Mouse (Mus musculus) right cerebral cortex, adult 18-20 months (tissue): Measurements from ENCODE around the gene Astn2.
A peak's percentile ranks its signal among the peaks of the same experiment; 100 is the strongest.

Source experiments
- DNase-seq: peaks from one replicate; pipeline ENCODE4 v3.0.0; 2022; ENCODE audit warnings: mixed read lengths

The Astn2 gene

DNA sequence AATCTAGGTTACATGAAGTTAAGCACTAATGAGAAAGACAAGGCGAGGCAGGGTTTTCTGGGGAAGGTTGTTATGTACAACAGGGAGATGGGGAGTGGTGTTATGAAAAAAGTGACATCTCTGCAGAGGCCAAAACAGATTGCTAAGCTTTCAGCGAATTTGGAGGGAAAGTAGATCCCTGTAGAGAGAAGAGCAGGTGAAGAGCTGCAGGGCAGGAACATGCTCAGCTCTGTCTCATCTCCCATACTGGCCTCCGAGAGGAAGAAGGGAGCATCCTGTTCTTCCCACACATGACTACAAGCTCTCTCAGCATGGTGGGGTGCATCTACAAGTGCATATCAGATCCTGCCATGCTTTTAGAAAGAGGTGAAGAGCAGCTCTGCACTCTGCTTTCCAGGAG is 245.7 kb downstream of the Astn2 start:
- DNase-seq, result no peak

- DNase-seq, result no peak
Measured at GRCm38 (mm10) chr4:66157439-66158113, 246.8 kb downstream of the Astn2 start.

DNA sequence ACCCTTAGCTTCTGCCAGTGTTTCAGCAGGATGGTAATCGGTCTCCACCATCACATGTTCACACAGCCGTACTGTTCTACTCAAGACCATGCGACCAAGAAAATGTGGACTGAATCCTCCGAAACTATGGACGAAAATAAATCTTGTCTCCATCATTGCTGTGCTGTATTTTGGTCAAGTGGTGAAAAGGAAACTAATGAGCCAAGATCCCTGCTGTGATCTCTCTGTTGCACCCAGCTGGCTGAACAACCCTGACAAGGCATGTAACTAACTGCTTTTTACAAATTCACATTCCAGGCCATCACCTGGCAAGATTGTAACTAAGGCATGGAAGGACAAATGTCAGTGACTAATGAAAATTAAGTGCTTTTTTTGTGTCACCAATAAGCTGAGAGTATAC is 257.9 kb downstream of the Astn2 start:
- no peak for DNase-seq

- DNase-seq, result peak; percentile 6
Measured at GRCm38 (mm10) chr4:66126181-66126580, 278.2 kb downstream of the Astn2 start.

GRCm38 (mm10) chr4:66122766-66123358 is 281.5 kb downstream of the Astn2 start:
- no peak for DNase-seq

DNA sequence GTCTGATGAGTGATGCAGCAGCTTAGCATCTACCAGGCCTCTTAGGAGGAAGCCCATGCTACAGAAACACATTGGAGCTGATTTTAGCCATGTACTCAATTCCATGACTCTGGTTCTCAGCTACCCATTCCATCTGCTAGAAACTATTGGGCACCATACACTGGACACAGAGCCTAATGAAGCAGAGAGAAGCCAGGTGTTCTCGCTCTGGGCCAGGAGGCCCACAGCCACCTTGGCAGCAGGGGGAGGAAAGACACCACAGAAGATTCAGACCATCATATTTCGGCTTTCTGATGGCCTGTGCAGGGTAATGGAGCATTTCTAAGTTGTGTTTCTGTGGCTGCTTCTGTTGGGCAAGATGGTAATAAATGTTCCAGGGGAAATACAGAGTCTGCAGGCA is 290.2 kb downstream of the Astn2 start:
- DNase-seq, result no peak

DNA sequence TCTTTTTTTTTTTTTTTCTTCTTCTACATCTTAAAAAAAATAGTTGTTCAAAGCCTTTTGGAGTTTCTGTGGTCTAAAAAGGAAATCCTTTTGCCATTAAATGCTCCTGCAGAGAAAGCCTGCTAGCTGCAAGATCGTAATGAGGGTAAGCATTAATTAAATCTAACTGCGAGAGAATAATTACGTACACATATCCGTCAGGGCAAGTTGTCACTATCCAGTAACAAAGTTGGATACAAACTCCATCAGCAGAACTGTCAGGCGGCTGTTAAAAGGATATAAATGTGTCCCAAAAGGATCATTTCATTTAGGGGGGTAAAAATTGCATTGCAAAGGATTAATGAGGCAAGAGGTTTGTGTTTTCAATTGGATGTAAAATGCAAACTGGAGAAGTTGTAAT is 302.4 kb downstream of the Astn2 start:
- no peak for DNase-seq

- DNase-seq, result no peak
Measured at GRCm38 (mm10) chr4:66097629-66098028, 306.8 kb downstream of the Astn2 start.

DNA sequence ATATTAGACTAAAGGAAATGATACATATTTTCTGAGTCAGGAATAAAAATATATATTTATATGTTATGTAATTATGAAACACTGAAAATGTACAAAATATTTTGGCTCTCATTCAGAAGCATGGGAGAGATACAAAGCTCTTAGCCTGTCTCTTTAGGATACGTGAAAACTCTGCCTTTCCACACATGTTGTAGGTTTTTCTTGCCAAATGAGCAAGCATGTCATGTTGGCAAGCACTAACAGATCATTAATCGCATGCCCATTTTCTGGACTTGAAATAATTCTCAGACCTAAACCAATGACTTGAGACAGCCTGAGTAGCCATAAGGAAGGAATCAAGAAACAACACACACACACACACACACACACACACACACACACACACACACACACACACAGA is 308.3 kb downstream of the Astn2 start:
- DNase-seq, result no peak

GRCm38 (mm10) chr4:66057161-66057560 is 347.2 kb downstream of the Astn2 start:
- no peak for DNase-seq

DNA sequence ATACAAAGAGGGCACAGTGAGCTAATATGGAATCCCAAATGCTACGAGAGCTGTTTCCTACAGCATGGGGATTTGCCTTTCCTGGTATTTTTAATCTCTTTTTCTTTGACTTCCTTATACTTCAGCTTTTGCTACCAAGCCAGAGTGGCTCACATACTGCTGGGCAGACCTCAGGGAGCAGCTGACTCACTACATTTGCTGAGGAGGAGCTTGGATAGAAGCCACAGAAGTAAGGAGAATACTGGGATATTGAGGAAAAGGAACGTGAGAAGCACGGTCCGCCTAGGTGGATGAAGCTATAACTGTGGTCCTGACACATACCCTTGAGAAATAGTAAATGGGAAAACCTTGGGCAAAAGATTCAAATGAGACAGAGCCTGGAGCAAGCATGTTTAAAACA is 348.7 kb downstream of the Astn2 start:
- peak; percentile 2 for DNase-seq

- DNase-seq, result no peak
Measured at GRCm38 (mm10) chr4:66043014-66043672, 361.3 kb downstream of the Astn2 start.

- DNase-seq, result no peak
Measured at GRCm38 (mm10) chr4:66033826-66034225, 370.6 kb downstream of the Astn2 start.

DNA sequence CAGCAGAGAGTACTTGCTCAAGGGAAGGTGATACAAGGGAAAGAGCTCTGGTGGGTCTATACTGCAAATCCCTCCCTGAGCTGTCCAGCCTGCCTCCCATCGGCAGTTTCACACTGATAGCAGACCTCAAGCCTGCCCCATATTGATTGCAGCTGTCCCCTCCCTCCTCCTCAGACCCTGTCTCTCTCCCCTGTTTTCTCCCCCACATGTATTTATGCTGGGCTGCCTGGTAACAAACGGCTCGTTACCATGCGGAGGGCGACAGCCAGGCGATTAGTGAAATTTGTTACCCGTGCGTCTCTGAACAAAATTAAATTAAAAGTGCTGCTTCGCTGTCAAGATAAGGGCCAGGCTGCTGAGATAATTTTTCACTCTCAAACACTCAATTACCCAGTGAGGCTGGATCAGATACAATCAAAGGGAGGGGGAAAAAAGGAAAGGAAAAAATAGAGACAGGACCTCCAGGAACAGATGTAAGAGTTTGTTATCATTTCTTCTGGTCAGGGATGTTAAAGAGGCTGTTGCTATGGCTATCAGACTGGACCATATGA is 373.0 kb downstream of the Astn2 start:
- DNase-seq, result no peak

DNA sequence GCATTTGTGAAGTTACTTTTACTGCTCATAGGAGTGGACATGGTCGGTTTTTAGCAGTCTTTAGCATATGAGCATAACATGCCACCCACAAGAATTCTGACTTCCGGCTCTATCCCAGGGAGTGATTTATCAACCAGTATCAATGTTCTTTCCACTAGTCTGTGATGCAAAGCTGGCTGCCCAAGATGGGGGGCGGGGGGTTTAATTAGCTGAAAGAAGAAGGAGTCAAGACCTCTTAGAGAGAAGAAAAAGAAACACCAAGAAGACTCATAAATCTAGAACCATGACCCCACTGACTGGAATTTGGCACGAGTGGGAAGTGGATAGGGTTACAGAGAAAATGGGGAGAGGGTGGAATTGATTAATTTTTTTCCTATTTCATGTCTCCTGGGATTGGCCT is 374.5 kb downstream of the Astn2 start:
- DNase-seq, result no peak

GRCm38 (mm10) chr4:66027866-66028265 is 376.5 kb downstream of the Astn2 start:
- no peak for DNase-seq

- DNase-seq, result peak; percentile 23
Measured at GRCm38 (mm10) chr4:66025393-66026062, 378.9 kb downstream of the Astn2 start.

DNA sequence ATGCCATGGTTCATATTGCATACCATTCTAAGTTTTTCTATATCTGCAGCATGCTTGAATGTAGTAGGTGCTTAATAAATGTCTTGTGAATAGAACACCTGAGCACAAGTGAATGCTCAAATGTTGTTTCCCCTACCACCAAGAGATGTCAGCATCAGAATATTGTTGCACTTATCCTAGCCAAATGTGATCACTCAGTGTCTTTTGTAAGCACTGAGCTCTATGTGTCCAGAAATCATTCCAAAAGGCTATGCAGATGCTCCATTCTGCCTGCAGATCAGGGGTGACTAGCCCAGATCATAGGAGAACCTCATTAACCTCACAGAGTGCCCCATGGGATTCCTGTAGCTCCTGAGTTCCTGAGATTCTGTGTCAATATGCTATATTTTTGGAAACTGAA is 401.5 kb downstream of the Astn2 start:
- DNase-seq, result no peak

DNA sequence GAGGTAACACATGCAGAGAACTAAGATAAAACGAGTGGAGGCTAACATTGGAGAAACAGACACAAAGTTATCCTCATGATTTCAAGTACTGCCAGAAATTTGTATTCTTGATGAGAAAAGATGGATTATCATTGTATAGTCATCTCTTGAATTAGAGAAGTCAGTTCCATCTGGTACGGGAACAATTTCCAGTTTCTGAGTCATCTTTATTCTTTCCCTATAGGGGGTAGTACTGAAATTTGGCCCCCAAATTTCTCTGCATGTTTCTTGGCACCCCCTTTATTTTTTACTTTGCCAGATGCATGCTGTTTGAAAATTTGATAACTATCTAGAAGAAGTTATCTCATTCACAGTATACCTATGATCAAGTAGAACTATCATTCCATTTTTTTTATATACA is 420.8 kb downstream of the Astn2 start:
- DNase-seq, result no peak

- no peak for DNase-seq
Measured at GRCm38 (mm10) chr4:65982882-65983281, 421.5 kb downstream of the Astn2 start.

DNA sequence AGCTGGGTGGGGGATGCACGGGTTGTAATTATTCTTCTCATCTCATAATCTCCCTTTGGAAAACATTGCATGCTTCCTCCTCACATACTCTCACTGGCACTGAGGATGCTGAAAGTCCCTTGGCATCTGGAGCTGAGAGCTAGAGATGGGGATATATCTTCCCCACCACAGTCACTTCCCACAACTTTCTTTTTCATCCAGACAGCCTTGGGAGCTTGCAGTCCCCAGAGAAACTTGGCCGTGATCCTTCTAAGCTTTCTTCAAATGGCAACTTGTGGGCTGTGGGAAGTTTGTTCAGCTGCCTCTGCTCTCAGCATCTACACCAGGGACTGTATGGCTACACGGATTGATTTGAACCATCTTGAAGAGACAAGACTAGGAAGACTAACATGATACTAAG is 428.2 kb downstream of the Astn2 start:
- peak; percentile 81 for DNase-seq

GRCm38 (mm10) chr4:65972395-65972794 is 432.0 kb downstream of the Astn2 start:
- no peak for DNase-seq

DNA sequence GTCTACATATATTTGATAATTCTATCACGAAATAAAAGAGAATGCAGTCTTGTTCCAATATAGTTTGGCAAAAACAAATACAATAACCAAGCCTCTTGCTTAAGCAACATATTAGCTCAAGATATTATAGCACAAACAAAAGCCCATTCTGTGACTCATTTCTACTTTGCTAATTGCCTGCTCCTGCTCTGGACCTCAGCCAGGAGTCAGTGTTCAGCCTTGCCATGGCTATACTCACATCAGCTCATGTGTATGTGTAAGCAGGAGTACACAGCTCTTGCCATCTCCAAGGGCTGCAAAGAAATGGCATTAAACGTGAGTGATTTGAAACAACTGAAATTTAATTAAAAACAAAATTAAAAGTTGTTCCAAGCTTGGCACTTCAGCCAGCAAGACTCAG is 435.1 kb downstream of the Astn2 start:
- no peak for DNase-seq

DNA sequence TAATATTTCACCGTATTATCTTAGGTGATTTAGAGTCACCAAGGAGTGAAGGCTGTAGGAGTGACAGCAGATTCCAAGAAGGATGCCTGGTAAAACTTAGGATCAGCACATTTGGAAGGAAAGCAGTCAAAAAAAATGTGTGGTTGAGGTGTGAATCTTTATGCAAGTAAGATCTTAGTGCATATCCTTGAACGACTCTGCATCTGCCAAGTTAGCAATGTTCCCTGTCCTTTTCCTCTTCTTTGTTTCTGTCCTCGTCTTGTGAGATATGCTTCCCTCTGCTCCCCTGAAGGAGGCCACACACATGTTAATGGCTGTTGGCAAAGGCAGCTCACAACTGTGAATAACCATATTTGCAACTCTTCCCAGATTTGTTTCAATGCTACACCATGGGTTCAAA is 439.8 kb downstream of the Astn2 start:
- peak; percentile 32 for DNase-seq
